ENCODE assay signal across 16 mouse cellular contexts in the genomic region with DNA sequence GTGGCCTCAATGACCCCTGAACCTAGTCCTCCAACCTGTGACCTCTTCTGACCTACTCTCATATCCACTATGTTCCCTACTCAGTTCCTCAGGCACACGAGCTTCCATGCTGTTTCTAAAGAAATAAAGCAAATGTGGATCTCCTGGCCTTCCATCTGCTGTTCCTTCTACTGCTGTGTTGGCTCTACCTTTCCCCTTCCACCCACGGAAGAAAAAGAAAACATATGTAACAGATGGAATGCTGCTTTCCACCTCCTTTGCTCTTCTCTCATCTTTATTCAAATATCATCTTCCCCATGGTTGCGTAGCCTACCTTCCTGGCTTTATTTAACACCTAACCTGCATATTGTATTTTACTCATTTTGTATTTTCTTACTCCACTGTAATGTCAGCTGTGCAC. TPM values are rescaled to one million over a fixed set of nuclear protein-coding genes. Genes with fewer than 3 reads are reported as not detected.
"Had no signal": no experiment of that assay in that cellular context is flagged by ENCODE, and none has a peak within 500 bp of the region (broad histone marks: within the 10 kb centered on the region; RNA-seq: fewer than 3 reads in every experiment).

No protein-coding gene starts in this region.

- H3K4me3 ChIP-seq: intestine, embryonic 15.5 days; kidney, embryonic 15.5 days; limb, embryonic 15.5 days; midbrain, embryonic 12.5 days; neural tube, embryonic 13.5 days had no signal

- H3K27ac ChIP-seq: intestine, embryonic 15.5 days; kidney, embryonic 15.5 days; limb, embryonic 15.5 days; liver, embryonic 14.5 days; midbrain, embryonic 12.5 days; neural tube, embryonic 13.5 days had no signal

- DNase-seq: kidney, adult 18-20 months; kidney, postnatal 14 days; lung, adult 18-20 months; retina, postnatal 1 day; right cerebral cortex, postnatal 4 days; spleen, adult 18-20 months; thymus, adult 2 months; thymus, postnatal 25 days had no signal

RNA-seq across cellular contexts. Expression of gene Gm17359, which starts 47.4 kb away (rescaled TPM):
- total RNA-seq: left cerebral cortex, adult 8-10 months; megakaryocyte-erythroid progenitor cell, adult 5-6 weeks had no signal
